ENCODE assay signal across 23 mouse cellular contexts in the genomic region with DNA sequence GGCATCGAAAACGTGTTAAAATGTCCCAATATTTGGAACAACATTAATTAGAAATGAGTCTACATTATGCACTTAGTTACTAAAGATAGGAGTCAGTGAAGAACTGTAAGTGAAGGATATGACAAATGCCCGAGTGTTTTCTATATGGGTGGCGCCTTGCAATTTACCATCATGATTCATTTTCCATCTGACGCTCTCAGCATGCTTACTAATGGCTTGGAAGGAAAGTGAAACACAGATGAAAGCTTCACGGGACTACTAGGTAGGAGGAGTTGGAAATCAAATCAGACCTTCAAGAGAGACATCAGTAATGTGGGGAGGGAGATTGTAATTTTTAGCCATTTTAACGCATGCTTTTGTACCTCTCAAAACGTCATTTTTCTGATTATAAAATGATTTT.
A peak's percentile ranks its signal among the peaks of the same experiment; 100 is the strongest.
DNase-seq lines count a peak whose midpoint lies in the region; ATAC-seq lines count a peak whose summit lies in the region.
"Had no signal": no experiment of that assay in that cellular context is flagged by ENCODE, and none has a peak within 500 bp of the region (broad histone marks: within the 10 kb centered on the region; RNA-seq: fewer than 3 reads in every experiment).

No protein-coding gene starts in this region.

- H3K4me1 ChIP-seq in midbrain, embryonic 13.5 days (replicated peaks): no peaks in the 10 kb centered on the region
- H3K4me1 ChIP-seq: embryonic facial prominence, embryonic 12.5 days; embryonic facial prominence, embryonic 15.5 days; forebrain, embryonic 12.5 days; forebrain, embryonic 15.5 days; hindbrain, embryonic 12.5 days; hindbrain, embryonic 15.5 days; intestine, embryonic 15.5 days had no signal

- ATAC-seq in inflammation-experienced regulatory T-cells, adult 6 months: peak; percentile 25
- ATAC-seq in midbrain, embryonic 13.5 days: no peak
- ATAC-seq: forebrain, embryonic 15.5 days; intestine, embryonic 15.5 days; Patski had no signal

- H3K4me3 ChIP-seq in midbrain, embryonic 13.5 days (replicated peaks): no peak overlapping the region
- H3K4me3 ChIP-seq: embryonic facial prominence, embryonic 12.5 days; embryonic facial prominence, embryonic 15.5 days; forebrain, embryonic 12.5 days; forebrain, embryonic 15.5 days; gastrocnemius, adult 2 months; hindbrain, embryonic 12.5 days; hindbrain, embryonic 15.5 days; intestine, embryonic 15.5 days had no signal

- H3K4me2 ChIP-seq in midbrain, embryonic 13.5 days (replicated peaks): no peak overlapping the region
- H3K4me2 ChIP-seq: embryonic facial prominence, embryonic 12.5 days; embryonic facial prominence, embryonic 15.5 days; forebrain, embryonic 12.5 days; forebrain, embryonic 15.5 days; heart, embryonic 11.5 days; hindbrain, embryonic 12.5 days; hindbrain, embryonic 15.5 days; intestine, embryonic 15.5 days had no signal

- H3K36me3 ChIP-seq in midbrain, embryonic 13.5 days: no peaks in the 10 kb centered on the region
- H3K36me3 ChIP-seq: embryonic facial prominence, embryonic 12.5 days; embryonic facial prominence, embryonic 15.5 days; forebrain, embryonic 12.5 days; forebrain, embryonic 15.5 days; hindbrain, embryonic 12.5 days; hindbrain, embryonic 15.5 days; intestine, embryonic 15.5 days had no signal

- WGBS in midbrain, embryonic 13.5 days: 90% methylated on average over 8 of the region's 8 CpGs

- no peak overlapping the region for H3K9ac ChIP-seq in midbrain, embryonic 13.5 days (replicated peaks)
- H3K9ac ChIP-seq: embryonic facial prominence, embryonic 12.5 days; embryonic facial prominence, embryonic 15.5 days; forebrain, embryonic 12.5 days; forebrain, embryonic 15.5 days; hindbrain, embryonic 12.5 days; hindbrain, embryonic 15.5 days; intestine, embryonic 15.5 days had no signal

- H3K27ac ChIP-seq in midbrain, embryonic 13.5 days: no peak overlapping the region
- H3K27ac ChIP-seq: embryonic facial prominence, embryonic 12.5 days; embryonic facial prominence, embryonic 15.5 days; forebrain, embryonic 12.5 days; forebrain, embryonic 15.5 days; gastrocnemius, adult 2 months; hindbrain, embryonic 12.5 days; hindbrain, embryonic 15.5 days; intestine, embryonic 15.5 days had no signal

- peak; percentile 22 to 29 for DNase-seq in cerebellum, postnatal 10 days
- no peak for DNase-seq in cerebellum, adult 11-12 months
- peak; percentile 17 for DNase-seq in 416B (ENCODE audit: low read depth)
- no peak for DNase-seq in spleen, adult 18-20 months
- DNase-seq: adrenal gland, adult 2 months; adrenal gland, postnatal 14 days; cerebellum, adult 18-20 months; cerebellum, adult 9-10 months; gastrocnemius, adult 2 months; gastrocnemius, postnatal 14 days; heart, adult 11 months; kidney, adult 11 months had no signal

- H3K27me3 ChIP-seq in midbrain, embryonic 13.5 days: peaks cover 17% of the 10 kb centered on the region
- H3K27me3 ChIP-seq: embryonic facial prominence, embryonic 12.5 days; embryonic facial prominence, embryonic 15.5 days; forebrain, embryonic 15.5 days; intestine, embryonic 15.5 days had no signal

- H3K9me3 ChIP-seq in midbrain, embryonic 13.5 days: no peaks in the 10 kb centered on the region
- H3K9me3 ChIP-seq: embryonic facial prominence, embryonic 12.5 days; embryonic facial prominence, embryonic 15.5 days; forebrain, embryonic 12.5 days; forebrain, embryonic 15.5 days; hindbrain, embryonic 12.5 days; hindbrain, embryonic 15.5 days; intestine, embryonic 15.5 days had no signal

Comparison
In these comparisons a context has a peak if more than half of its experiments do, and no peak if none do; other contexts are left out.
1. DNase-seq: peak in cerebellum, postnatal 10 days (2 of 2) and 416B (single experiment); none in cerebellum, adult 11-12 months (single experiment) and spleen, adult 18-20 months (0 of 2).